Mouse (Mus musculus) Patski (cell line): ENCODE results near the gene Arrdc2. TPM values are rescaled to one million over a fixed set of nuclear protein-coding genes. Genes with fewer than 3 reads are reported as not detected.

Source experiments
- ATAC-seq: fragments of 100-300 bp; one replicate; pipeline ENCODE4 v1.8.0; 2021
- CTCF ChIA-PET: fragments of 350-600 bp; sonication (Branson Sonifier 250); formaldehyde crosslinking; loops from one replicate; lab custom pipeline; 2022; ENCODE audit warnings: inconsistent platforms; lab: Charles Lee
- POLR2A ChIA-PET: fragments of 350-600 bp; sonication (Branson Sonifier 250); formaldehyde crosslinking; loops from one replicate; lab custom pipeline; 2022; ENCODE audit warnings: antibody characterized with exemption, inconsistent platforms; lab: Charles Lee
- DNase-seq: peaks from one replicate; pipeline ENCODE4 v3.0.0-alpha.2; 2011; ENCODE audit warnings: low read depth, low spot score
- H3K27me3 ChIP-seq: fragments of 371-371 bp; one replicate; pipeline ENCODE4 v1.5.1; 2021
- CTCF ChIP-seq: fragments of 100-300 bp; IDR thresholded peaks from one replicate; pipeline ENCODE4 v1.5.1; 2021
- in situ Hi-C: fragments of 300-500 bp; cut with MboI; formaldehyde crosslinking; loops from 3 replicates; pipeline ENCODE4 v1.11.1; 2018; ENCODE audit warnings: low pct_unique_long_range_greater_than_20kb, mixed read lengths
- polyA plus RNA-seq: library from polyadenylated mRNA; unstranded; gene quantifications from one replicate; pipeline ENCODE4 v1.2.3, GENCODE M21; 2021

The Arrdc2 gene
- polyA plus RNA-seq, 1 experiment from 2014 or later: 6.8 TPM

- DNase-seq (no peak), ATAC-seq (no peak)
- ChIA-PET CTCF (interaction anchor here (1.0 to 3.5 kb wide), 3 partner anchors 12 to 103 kb away, joined by 3 to 16 read pairs (median 4); no protein-coding TSS in a partner anchor), POLR2A (no interaction called here)
- H3K27me3 ChIP-seq: no peaks in the 10 kb centered on the region
- in situ Hi-C loops: no loop called here
- no peak for TF ChIP-seq CTCF
Observed at GRCm38 (mm10) chr8:70866001-70866520, 26.5 kb upstream of the Arrdc2 start.

DNA sequence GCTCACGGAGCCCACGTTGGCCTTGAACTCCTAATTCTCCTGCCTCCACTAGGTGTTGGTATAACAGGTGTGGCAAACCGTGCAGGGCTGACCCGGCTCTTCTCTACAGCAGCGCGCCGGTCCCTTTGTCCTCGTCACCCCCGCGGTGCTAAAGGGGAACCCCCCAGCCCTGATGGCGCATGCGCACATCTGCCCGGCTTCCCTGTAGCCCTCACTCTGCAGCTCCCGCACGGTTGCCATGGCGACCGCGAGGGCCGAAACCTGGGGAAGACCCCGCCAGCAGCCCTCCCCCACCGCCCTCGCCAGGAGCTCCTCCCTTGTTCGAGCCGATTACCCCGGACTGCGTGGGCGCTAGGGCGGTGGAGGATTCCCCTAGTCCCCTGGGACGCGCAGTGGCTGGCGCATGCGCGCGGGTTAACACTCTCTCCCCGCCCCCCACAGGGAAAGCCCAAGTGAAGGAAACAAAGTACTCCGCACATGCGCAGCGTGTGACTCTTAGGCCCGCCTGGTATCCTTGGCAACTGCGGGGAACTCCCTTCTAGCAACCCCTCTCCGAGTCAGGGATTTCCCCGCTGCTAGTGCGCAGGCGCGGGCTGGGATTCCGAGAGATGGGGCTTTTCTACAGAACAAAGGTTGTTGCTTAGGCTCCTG, 26.0 kb upstream of the Arrdc2 start:
- ATAC-seq (peak; percentile 67), DNase-seq (peak; percentile 99)
- ChIA-PET CTCF (interaction anchor here (1.0 to 3.5 kb wide), 3 partner anchors 11 to 102 kb away, joined by 3 to 16 read pairs (median 4); no protein-coding TSS in a partner anchor), POLR2A (interaction anchor here (0.5 kb wide), 1 partner anchor 11 kb away, joined by 3 read pairs; no protein-coding TSS in a partner anchor)
- no peaks in the 10 kb centered on the region for H3K27me3 ChIP-seq
- in situ Hi-C loops: no loop called here
- TF ChIP-seq CTCF: no peak

DNA sequence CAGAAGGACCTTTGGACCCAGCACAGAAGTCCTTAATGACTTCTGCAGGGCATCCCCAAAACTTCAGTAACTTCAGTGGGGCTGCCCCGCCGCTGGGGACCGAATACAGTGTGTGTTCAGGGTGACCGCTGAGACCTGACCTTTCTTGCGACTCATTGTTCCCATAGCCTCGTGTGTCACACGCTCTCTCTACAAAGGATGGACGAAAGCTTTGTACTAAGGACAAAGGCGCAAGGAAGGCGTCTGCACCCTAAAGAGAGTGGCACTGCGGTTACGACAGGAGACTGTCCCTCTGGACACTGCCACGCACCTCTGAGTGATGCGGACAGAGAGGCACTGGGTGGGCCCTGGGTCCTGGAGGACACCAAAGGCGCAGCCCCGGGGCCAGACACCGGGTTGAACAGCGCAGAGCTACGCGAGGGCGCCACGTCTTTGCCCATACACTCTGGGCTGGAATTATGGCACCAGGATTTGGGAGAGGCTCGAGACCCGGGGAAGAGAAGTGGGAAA, 25.2 kb upstream of the Arrdc2 start:
- in situ Hi-C loops: no loop called here
- CTCF ChIA-PET: interaction anchor here (3.5 kb wide), 1 partner anchor 20 kb away, joined by 16 read pairs; no protein-coding TSS in a partner anchor
- no peak for ATAC-seq
- no peaks in the 10 kb centered on the region for H3K27me3 ChIP-seq
- DNase-seq: no peak
- no peak for TF ChIP-seq CTCF
- POLR2A ChIA-PET: interaction anchor here (0.5 kb wide), 1 partner anchor 11 kb away, joined by 3 read pairs; no protein-coding TSS in a partner anchor

GRCm38 (mm10) chr8:70863956-70864711, 24.6 kb upstream of the Arrdc2 start:
- CTCF ChIA-PET: interaction anchor here (3.5 kb wide), 1 partner anchor 19 kb away, joined by 16 read pairs; no protein-coding TSS in a partner anchor
- TF ChIP-seq CTCF: no peak
- POLR2A ChIA-PET: no interaction called here
- DNase-seq (no peak), ATAC-seq (no peak)
- in situ Hi-C loops: no loop called here
- no peaks in the 10 kb centered on the region for H3K27me3 ChIP-seq

- in situ Hi-C loops: no loop called here
- POLR2A ChIA-PET: interaction anchor here (1.4 kb wide), 1 partner anchor 19 kb away, joined by 3 read pairs; no protein-coding TSS in a partner anchor
- DNase-seq: no peak
- no peaks in the 10 kb centered on the region for H3K27me3 ChIP-seq
- no peak for ATAC-seq
- no peak for TF ChIP-seq CTCF
- CTCF ChIA-PET: interaction anchor here (2.0 kb wide), 1 partner anchor 18 kb away, joined by 10 read pairs; no protein-coding TSS in a partner anchor
Observed at GRCm38 (mm10) chr8:70862824-70863641, 23.5 kb upstream of the Arrdc2 start, which contains the start of gene Kcnn1. Kcnn1 (minus strand) TSS chr8:70863258.

GRCm38 (mm10) chr8:70857516-70857915, 18.0 kb upstream of the Arrdc2 start:
- DNase-seq: no peak
- CTCF ChIA-PET: interaction anchor here (1.0 to 2.0 kb wide), 5 partner anchors 12 to 16 kb away, joined by 3 to 17 read pairs (median 4); no protein-coding TSS in a partner anchor
- TF ChIP-seq CTCF: no peak
- ATAC-seq: no peak
- in situ Hi-C loops: no loop called here
- no peaks in the 10 kb centered on the region for H3K27me3 ChIP-seq
- POLR2A ChIA-PET: interaction anchor here (0.7 kb wide), 1 partner anchor 13 kb away, joined by 3 read pairs; no protein-coding TSS in a partner anchor

- in situ Hi-C loops: no loop called here
- POLR2A ChIA-PET: interaction anchor here (0.7 to 1.0 kb wide), 2 partner anchors 12 to 15 kb away, joined by 3 read pairs; no protein-coding TSS in a partner anchor
- no peak for TF ChIP-seq CTCF
Observed at GRCm38 (mm10) chr8:70856541-70857197, 17.1 kb upstream of the Arrdc2 start.

GRCm38 (mm10) chr8:70856028-70856427, 16.5 kb upstream of the Arrdc2 start:
- no peak for ATAC-seq
- ChIA-PET POLR2A (interaction anchor here (1.0 kb wide), 1 partner anchor 16 kb away, joined by 3 read pairs; no protein-coding TSS in a partner anchor), CTCF (interaction anchor here (1.4 to 2.0 kb wide), 4 partner anchors 11 to 14 kb away, joined by 3 to 8 read pairs (median 4); no protein-coding TSS in a partner anchor)
- no peaks in the 10 kb centered on the region for H3K27me3 ChIP-seq
- DNase-seq: no peak
- TF ChIP-seq CTCF: no peak
- in situ Hi-C loops: no loop called here

More at GRCm38 (mm10) chr8:70856541-70857197, 17.1 kb upstream of the Arrdc2 start:
- H3K27me3 ChIP-seq: no peaks in the 10 kb centered on the region
- peak; percentile 71 for ATAC-seq
- DNase-seq: no peak
- CTCF ChIA-PET: interaction anchor here (1.0 to 2.0 kb wide), 6 partner anchors 12 to 17 kb away, joined by 3 to 17 read pairs (median 4); no protein-coding TSS in a partner anchor
